Mouse (Mus musculus): ENCODE data around the gene Dst.

Dst gene

DNA sequence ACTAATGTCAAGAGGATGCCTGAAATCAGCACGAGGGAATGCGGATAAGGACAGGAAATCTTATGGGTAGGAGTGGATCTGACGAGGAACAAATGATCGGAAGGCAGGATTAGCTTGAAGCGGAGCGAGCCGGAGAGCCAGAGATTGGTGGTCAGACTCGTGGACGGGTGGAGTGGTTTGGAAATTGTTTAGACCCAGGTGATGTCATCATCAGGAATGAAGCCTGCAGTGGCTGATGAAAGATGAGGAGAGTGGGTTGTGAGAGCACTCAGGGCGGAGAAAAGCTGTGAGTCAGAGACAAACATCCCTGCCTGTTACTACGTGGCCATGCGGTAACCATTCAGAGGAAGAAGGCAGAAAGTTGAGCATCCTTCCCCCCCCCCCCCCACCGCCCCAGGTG lies 81.6 kb downstream of the Dst start:
- no peak for DNase-seq

DNA sequence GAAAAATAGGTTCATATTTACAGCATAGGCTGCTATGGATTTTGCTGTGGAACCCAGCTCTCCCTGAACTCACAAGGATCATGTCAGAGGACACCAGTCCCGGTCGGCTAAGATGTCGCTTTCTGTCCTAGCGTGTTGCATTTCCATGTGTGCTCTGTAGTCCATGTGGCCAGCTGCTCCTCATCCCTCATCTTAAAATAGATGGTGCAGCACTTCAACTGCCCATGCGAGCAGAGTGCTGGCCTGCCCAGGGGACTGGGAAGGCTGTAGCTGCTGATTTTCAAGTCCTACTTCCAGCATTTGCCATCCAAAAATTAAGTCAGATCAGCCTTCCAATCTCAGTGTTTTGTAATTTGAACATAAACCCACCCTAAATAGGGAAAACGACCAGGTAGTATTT lies 83.0 kb downstream of the Dst start:
- DNase-seq, result no peak

DNA sequence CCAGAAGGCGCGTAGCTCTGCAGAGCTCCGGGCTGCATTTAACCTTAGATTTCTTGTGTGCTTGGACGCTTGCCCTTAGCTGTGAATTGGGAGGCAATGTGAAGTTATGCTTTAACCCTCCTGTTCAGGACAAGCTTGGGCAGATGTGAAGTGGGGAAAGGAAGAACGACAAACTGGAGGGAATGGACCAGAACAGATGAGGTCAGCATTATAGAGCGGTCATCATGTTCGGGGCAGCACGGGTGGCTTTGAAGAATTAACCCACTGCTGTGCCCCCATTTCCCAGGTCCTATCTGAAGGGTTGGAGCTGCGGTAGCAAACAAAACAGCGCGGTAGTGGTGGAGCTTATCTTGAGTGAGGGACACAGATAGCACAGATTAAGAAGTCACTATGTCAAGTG lies 84.8 kb downstream of the Dst start:
- no peak for DNase-seq

DNA sequence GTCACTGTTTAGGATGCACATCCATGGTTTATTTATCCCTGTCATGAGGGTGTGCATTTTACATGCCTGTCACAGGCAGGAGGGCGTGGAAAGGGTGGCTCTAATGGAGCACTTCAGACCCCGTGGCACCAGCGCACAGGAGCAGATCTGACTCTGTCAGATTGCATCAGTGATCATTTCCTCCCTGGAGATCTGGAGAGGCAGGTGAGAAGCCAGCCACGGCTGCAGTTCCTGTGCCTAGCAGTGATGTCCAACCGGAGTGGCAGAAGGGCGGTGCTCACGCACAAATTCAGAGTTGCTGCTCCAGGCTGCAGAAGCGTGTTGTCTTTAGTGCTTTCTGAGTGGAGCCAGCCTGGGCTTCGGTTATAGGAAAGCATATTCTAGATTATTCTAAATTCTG lies 86.2 kb downstream of the Dst start:
- DNase-seq, result peak; percentile 31

DNA sequence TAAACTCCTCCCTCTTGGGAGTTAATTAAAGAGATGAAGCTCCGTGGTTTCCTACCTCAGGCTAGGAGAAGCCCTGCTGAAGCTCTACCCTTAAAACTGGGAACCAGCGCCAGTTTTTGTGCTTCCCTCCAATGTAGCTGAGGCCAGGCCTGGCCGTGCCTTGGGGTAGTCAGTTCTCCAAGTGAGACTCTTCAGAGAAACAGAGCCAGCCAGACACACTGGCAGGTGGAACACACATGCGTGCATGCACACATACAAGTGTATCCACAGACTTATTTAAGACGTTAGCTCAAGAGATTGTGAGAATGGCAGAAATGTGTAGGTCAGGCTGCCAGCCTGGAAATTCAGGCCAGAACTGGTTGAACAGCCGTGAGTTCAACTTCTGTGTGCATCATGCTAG lies 87.4 kb downstream of the Dst start:
- DNase-seq, result no peak

DNA sequence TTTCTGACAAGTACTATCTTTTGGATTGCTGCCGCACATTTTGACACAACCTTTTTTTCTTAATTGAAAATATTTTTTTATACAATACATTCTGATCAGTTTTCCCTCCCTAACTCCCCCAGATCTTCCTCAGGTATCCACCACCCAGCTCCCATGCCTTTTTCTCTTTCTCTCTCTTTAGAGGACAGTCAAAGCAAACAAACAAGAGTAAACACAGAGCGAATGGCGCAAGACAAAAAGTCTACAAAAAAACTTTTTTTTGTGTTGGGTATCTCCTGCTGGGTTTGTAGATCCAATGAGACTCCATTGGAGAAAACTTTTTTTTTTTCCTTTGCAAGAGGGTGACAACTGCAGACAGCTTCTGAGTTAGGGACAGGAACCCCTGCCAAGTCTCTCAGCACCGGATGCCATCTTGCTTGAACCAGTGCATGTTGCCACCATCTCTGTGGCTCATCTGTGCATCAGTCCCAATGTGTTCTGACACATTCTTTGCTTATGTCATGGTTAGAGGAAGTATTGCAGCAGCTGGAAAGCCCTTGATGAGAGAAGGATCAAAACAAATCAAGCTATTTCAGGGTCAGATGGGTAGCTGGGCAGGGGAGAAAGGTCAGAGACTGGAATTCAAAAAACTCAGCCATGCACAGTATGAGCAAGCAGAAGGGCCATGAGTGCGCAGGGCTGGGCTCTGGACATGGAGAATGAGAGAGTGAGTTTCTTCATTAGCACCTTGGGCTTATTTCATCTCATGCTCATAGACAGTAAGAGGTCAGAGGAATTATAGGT lies 88.3 kb downstream of the Dst start:
- no peak for DNase-seq

DNA sequence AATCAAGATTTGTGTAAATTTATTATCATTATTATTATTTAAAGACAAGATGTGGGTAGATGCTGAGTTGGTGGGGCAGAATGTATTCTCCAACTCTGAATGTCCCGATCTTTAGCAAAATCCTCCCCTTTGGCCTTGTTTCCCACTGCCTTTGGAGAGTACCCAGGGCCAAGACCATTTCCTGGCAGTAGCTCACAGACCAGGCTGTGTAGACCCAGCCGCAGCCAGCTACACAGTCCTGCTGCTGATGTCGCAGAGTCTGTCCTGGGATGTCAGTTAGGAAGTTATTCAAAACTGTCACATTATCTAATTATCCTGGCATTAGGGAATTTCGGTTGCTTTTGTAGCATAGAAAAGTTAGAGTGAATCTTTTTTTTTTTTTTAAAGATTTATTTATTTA lies 94.3 kb downstream of the Dst start:
- no peak for DNase-seq

DNA sequence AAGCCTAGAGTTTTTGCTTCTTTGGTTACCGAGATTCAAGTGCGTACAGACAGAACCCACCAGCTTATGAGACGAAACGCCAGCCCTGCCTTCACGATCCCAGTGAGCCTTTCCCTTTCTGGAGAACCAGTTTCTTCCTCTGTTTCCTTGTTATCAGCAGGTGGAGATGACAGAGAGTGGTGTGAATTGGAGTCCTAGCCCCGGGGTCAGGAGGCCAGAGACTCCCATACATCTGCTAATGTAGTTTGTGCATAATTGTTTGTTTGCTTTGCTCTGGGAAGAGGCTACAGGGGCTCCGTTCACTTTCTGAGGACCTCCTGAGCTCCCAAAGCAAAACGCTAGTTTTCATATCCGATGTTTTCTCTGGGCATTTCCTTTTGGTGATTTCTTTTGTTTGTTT lies 94.9 kb downstream of the Dst start:
- DNase-seq, result no peak

DNA sequence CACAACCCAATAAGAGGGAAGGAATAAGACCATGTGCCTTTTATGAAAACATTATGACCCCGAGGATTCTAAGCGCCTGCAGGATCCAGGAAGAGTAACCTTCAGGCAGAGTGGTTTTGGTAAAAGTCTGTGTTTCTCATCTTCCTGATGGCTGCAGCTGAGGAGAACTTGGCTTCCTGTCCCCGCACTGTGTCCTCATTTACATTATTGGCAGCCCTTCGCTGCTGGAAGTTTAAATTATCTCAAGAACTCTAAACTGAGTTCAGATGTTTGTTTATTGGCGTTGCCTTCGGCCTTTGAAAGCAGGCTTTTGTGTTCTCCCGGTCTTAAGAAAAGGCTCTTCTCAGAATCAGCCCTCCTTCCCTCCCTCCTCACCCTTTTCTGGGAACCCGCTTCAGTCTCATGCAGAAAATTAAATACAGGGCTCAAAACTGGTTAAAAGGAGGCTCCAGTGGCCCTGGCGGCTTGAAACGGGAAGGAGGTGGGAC lies 97.3 kb downstream of the Dst start:
- DNase-seq, result no peak

DNA sequence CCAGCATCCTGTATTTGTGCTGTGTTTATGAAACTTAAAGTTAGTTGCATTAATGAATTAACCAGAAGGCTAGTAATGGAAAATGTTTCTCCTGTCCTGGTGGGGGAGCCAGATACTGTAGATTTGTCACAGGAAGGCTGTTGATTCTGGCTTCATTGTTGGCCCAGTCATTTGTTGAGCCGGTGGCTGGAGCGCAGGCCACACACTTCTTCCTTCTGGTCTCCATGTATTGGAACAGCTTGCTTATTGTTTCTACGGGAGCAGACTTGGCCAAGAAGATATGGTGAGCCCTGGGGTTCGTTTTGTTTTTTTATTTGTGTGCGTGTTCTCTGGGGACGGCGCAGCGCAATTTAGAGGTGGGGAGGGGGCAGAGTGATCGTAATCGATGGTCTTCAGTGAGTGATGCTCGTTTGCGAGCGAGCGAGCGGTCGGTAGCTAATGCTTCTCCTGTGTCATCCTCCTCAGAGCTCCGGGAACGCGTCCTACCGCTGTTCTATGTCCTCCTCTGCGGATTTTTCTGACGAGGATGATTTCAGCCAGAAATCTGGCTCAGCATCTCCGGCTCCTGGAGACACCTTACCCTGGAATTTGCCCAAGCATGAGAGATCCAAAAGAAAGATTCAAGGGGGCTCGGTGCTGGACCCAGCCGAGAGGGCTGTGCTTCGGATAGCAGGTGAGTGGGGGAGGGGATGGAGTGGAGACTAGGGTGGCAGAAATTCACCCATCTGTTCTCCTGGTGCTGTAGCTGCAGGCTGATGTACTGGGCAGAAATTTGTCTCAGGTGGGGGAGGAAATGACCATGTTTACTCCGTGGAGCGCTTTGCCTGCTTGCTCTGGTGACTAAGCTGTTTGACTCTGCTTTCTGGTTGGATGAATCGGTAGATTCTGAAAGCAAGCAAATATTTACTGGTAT lies 98.0 kb downstream of the Dst start:
- DNase-seq, result peak; percentile 50

DNA sequence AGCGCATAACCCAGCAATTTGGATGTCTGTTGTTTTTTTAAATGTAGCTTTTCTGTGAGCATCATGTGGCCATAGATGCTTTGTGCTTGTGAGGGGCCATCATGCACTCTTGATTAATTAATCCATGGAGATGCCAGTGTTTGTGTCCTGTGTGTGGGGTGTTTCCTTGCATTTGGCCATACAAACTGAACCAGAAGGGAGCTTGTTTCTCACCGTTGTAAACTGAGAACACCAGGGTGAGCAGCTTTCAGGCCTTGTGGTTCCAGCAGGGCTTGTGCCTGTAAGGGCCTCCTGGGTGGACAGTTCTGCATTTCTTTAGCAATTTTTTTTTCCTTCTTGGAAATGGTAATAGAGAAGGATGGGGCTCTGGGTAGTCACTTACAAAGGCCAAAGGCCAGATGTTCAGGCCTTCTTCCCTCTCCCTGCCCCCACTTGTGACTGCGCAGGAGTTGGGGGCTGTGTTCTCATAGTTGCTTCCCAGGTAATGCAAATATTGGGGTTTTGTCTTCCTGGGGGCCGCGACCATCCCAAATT lies 98.9 kb downstream of the Dst start:
- no peak for DNase-seq

DNA sequence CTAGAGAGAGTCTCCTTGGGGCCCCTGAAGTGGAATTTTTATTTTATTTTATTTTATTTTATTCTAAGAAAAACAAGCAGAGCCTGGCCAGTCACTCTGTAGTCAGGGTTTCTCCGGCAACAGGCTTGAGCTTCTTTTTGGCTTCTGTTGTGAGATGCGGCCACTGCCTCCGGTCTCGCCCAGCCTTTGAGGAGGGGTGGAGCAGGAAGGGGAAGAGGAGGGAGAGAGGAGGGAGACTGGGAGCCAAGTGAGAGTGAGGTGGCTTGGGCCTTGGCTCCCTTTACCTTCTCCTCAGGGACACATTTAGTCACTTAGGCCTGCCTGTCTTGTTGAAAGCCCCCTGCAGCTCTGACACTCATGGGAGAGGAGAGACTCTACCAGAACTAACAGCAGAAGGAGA lies 99.4 kb downstream of the Dst start:
- DNase-seq, result no peak

DNA sequence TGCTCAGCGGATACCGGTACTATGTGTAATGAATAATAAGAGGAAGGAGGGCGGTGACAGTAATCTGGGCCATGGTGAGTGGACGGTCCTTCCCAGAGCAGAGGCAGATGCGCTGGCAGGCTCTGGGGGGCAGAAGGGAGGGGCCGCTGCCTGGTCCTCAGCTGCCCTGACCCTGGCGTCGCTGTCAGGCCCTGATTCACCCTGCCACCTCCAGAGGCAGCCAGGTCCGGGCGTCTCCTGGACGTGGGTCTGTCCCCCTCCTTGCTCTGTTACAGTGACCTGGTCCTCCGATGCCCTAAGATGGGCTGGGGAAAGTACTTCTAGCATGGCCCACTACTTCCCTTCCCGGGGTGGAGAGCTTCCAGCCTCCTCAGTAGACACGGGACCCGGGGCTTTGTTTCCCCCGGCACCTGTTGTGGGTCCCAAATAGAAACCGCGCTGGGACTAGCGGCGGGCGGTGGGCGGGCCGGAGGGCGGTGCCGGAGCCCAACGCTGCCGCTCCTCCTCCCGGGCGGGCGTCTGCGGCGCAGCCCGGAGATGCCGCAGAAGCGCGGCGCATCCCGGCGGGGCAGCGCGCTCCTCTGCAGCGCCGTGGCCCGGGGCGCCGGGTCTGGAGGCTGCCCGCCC lies 103.1 kb downstream of the Dst start:
- DNase-seq, result peak; percentile 82

DNA sequence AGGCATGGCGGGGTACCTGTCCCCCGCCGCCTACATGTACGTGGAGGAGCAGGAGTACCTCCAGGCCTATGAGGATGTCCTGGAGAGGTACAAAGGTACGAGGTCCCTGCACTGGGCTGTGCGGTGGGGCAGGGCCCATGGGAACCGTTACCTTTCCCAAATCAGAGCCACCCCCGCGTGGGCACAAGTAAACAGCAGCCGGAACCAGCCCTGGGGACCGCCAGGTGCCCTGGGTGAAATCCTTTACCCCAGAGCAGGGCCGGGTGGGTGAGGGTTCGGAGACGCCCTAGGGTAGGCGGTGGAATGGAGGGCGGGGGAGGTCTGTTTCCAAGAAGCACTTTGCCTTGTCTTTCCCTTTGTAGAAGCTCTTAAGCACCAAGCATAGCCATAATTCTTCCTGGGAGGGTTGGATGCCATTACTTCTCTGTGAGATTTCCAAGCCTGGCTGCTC lies 103.8 kb downstream of the Dst start:
- peak; percentile 53 for DNase-seq

DNA sequence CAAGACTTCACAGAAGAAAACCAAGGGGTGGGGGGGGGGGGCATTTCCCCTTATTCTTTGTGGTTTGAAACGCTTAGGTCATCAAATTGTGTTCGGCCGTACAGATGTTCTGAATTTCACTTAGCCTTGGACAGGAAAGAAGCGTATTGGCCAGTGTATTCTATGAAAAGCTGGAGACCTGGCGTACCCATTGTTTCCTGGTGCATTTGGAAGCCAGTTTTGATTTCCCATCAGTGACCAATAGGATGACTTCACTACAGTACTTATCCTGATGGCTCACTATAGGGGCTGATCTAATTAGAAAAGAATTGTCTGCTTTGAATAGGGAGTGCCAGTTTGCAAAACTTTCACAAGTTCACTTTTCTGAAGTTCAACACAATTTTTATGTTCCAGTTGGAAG lies 105.5 kb downstream of the Dst start:
- no peak for DNase-seq

DNA sequence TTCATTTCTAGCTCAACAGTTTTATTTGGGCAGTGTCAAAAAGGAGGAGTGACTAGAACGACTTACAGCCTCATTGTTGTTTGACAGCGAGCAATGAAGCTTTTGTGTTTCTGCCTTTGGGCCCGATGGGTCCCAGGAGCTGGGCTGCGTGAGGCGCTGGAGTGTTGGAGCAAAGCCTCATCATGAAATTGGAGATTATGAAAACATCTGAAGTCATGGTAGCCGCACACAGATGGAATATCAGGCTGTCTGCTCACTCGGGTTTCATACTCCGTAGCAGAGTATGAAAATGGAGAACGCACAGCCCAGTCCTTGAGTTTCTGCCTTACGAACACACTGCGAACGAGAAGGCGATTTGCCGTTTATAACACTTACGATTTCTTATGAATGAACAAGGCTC lies 108.8 kb downstream of the Dst start:
- DNase-seq, result no peak

DNA sequence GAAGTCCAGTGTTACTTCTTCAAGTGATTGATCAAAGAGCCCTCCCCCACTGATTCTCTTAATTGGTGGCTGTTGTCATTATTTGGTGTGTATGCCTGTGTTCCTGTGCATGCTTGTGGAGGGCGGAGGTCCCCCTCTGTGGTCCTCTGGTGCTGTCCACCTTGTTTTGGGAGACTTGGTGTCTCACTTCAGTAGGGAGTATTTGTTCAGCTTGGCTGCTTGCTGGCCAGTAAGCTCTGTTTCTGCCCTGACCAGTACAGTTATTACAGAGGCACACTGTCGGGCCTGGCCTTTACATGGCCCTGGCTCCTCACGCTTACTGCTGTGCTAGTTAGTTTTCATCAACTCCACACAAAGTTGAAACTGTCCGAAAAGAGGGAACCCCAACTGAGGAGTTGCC lies 109.3 kb downstream of the Dst start:
- DNase-seq, result no peak

DNA sequence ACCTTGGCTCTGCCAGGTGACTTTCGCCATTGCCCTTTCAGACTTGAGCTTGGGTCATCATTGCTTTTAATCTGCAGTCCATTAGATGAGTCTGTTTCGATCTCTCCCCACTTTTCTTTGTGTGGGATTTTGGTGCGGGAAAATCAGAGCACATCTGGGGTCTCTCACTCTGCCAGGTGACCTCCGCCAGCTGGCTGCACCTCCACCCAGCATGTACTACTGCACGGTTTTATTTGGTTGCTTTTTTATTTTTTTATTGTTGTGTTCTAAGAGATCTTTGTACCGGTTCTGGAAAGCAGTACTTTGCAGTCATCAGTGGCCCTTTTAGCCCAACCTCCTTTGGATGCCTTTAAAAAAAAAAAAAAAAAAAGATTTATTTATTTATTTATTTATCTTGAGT lies 112.6 kb downstream of the Dst start:
- no peak for DNase-seq

DNA sequence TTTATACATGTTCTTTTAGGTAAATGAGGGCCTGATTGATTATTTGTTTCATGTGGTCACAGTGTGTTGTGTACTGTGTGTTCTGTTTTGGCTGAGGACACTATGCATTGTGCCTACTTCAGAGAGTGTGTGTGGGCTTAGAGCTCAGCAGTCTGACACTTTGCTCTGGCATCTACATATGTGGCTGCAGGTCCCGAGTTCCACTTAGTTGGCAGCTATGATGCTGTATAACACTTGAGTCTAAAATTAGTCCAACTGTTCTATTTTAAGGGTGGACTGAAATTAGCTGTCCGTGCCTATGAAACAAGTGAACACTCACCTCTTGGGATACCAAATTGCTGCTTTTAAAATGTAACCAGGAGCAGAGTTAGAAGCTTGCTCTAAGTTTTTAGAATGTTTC lies 113.5 kb downstream of the Dst start:
- DNase-seq, result no peak

DNA sequence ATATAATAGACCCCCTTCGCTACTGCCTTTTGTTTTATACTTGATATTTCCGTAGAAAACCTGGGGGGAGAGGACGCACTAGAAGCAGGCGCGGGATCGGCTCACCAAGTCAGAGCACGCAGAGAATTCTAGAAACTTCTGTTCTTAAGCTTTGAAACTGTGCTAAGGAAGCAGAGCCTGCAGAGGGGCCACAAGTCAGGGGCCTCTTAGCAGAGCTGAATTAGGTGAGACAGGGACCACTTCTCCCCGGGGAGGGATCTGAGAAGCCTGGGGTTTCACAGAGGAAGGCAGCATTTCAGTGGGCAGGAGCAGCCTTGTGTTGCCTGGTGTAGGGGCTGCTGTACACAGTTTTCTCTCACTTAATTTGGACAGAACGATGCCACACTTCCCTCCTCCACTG lies 115.1 kb downstream of the Dst start:
- DNase-seq, result no peak

DNA sequence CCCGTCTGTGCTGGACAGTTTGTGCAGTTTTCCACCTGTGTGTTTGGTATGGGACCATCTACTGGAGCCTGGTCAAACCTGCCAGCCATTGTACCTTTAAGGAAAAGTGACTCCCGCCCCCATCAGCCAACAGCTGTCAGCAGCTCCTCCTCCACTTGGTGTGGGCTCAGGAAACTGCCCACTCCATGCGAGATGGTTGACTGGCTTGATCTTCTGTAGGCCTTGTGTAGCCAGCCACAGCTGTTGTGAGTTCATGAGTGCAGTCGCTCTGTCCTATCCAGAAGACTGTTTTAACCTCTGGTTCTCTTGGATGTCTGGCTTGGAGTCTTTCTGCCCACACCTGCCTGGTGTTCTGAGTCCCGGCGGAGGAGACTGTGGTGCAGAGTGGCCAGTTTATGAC lies 117.9 kb downstream of the Dst start:
- no peak for DNase-seq

DNA sequence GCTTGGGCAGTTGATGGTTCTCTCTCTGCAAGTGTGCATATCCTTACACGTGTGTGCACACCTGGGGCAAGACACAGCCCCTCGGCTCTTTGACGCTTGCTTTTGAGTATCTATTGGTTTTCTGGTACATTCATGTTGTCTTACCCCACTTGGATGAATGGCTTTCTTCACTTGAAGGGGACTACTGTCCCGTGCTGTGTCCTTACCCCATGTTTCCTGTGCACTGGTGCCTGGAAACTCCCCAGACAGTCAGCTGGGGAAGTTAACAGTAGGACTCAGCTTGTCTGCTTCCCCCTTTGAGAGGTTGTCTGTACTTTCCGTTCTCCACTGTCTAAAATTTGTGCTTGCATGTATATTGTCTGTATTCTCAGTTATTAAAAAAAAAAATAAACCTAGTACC lies 120.7 kb downstream of the Dst start:
- DNase-seq, result no peak

DNA sequence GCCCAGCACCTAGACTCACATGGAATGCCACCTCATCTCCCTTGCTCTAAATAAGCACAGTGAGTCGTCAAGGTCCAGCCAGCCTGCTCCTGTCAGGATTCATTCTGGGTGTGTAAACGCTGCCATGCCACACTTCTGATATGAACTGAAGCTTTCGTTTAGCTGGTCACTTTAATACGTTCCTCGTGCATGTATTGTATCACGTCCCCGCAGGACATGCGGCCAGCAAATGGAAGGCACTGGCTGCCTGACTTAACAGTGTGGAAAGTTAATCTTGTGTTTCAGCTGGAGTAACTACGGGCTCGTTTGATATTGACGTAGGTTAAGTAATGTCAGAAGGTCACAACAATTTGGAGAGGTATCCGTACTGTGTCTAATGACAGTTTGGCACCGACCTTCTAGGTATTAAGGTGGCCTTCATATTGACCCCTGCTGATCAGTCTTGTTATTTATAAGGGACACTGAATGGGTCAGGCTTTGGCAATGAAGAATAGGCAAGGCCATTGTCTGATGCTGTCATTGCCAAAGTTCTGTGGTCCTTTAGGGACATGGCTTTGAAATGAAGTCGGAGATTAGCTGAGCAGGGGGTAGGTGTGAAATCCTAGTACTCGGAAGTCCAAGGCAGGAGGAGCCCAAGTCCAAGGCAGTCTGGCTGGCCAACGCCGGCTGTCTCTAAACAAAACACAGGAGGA lies 122.5 kb downstream of the Dst start:
- no peak for DNase-seq

All from thymus, postnatal 4 days (tissue).